ENCODE assay signal across 12 mouse cellular contexts in genomic region chr2:84618914-84619313, GRCm38 (mm10). TPM values are rescaled to one million over a fixed set of nuclear protein-coding genes. Genes with fewer than 3 reads are reported as not detected.
DNase-seq lines count a peak whose midpoint lies in the region; ATAC-seq and TF ChIP-seq lines count a peak whose summit lies in the region.
"Had no signal": no experiment of that assay in that cellular context is flagged by ENCODE, and none has a peak within 500 bp of the region (broad histone marks: within the 10 kb centered on the region; RNA-seq: fewer than 3 reads in every experiment).

No protein-coding gene starts in this region.

- ATAC-seq in heart, embryonic 14.5 days (ENCODE audit: insufficient number of reproducible peaks, insufficient read depth, low FRiP score, low read depth), result no peak
- ATAC-seq in intestine, postnatal 0 days, result peak; percentile 98
- no peak for ATAC-seq in frontal cortex, adult (ENCODE audit: low TSS enrichment)

- H3K27me3 ChIP-seq in heart, embryonic 14.5 days (ENCODE audit: control insufficient read depth, insufficient read depth, low read length), result no peaks in the 10 kb centered on the region
- no peaks in the 10 kb centered on the region for H3K27me3 ChIP-seq in spleen, adult 2 months (ENCODE audit: control insufficient read depth, insufficient read depth, low read length)
- H3K27me3 ChIP-seq in intestine, postnatal 0 days (replicated peaks; ENCODE audit: control insufficient read depth, insufficient read depth, low read length), result no peaks in the 10 kb centered on the region
- no peaks in the 10 kb centered on the region for H3K27me3 ChIP-seq in forebrain, embryonic 10.5 days (ENCODE audit: poor library complexity, severe bottlenecking)
- H3K27me3 ChIP-seq: midbrain, embryonic 13.5 days had no signal

- H3K9ac ChIP-seq in heart, embryonic 14.5 days (ENCODE audit: low read length), result peak overlapping the region; percentile 18; the same call in 1 of the 2 replicates
- no peak overlapping the region for H3K9ac ChIP-seq in intestine, postnatal 0 days (ENCODE audit: low read depth, low read length)
- H3K9ac ChIP-seq: midbrain, embryonic 13.5 days had no signal

- intact Hi-C loops in heart, postnatal 14 days (cut with DNase I), result loop anchor here (2.0 kb wide), 2 partner anchors 14 to 30 kb away; no protein-coding TSS in a partner anchor

- no peak overlapping the region for H3K4me3 ChIP-seq in heart, embryonic 14.5 days (ENCODE audit: control insufficient read depth in 1 of 2, insufficient read depth in 1 of 2, low read depth in 1 of 2, low read length in 2 of 2)
- no peak overlapping the region for H3K4me3 ChIP-seq in spleen, adult 2 months (ENCODE audit: extremely low read depth, insufficient read depth, insufficient read length)
- H3K4me3 ChIP-seq in intestine, postnatal 0 days (ENCODE audit: low read depth, low read length), result no peak overlapping the region
- H3K4me3 ChIP-seq in forebrain, embryonic 10.5 days, result no peak overlapping the region
- H3K4me3 ChIP-seq: midbrain, embryonic 13.5 days had no signal

- TF ChIP-seq CTCF in spleen, adult 2 months (IDR thresholded peaks at IDR 0.05; ENCODE audit: extremely low read depth, insufficient read depth, insufficient read length, insufficient replicate concordance), result no peak
- 0 out of 2 replicates have a peak, but pooled peaks have one; percentile 15 for TF ChIP-seq CTCF in intestine, postnatal 0 days (IDR thresholded peaks at IDR 0.05; ENCODE audit: low read depth)

- H3K36me3 ChIP-seq in heart, embryonic 14.5 days (ENCODE audit: control insufficient read depth, insufficient read depth, low read length), result peaks cover 92% of the 10 kb centered on the region
- H3K36me3 ChIP-seq in spleen, adult 2 months (ENCODE audit: control insufficient read depth, insufficient read depth, low read length), result no peaks in the 10 kb centered on the region; the same call in 1 of the 2 replicates
- H3K36me3 ChIP-seq in intestine, postnatal 0 days (ENCODE audit: control insufficient read depth, insufficient read depth), result peaks cover 53% of the 10 kb centered on the region
- peaks cover 71% of the 10 kb centered on the region for H3K36me3 ChIP-seq in forebrain, embryonic 10.5 days (replicated peaks)

- peaks cover 0 to 30% of the 10 kb centered on the region in 2 experiments; a peak in 2 of 4 replicates for H3K4me1 ChIP-seq in heart, embryonic 14.5 days (ENCODE audit: control insufficient read depth in 2 of 2, insufficient read depth in 2 of 2, low read length in 2 of 2)
- H3K4me1 ChIP-seq in spleen, adult 2 months (ENCODE audit: control insufficient read depth, insufficient read depth, insufficient read length), result peaks cover 11% of the 10 kb centered on the region; the same call in 1 of the 2 replicates
- H3K4me1 ChIP-seq in intestine, postnatal 0 days (replicated peaks; ENCODE audit: control insufficient read depth, insufficient read depth, low read length), result peaks cover 8% of the 10 kb centered on the region; the same call in 1 of the 2 replicates
- H3K4me1 ChIP-seq in forebrain, embryonic 10.5 days, result no peaks in the 10 kb centered on the region
- H3K4me1 ChIP-seq: midbrain, embryonic 13.5 days had no signal

- no peak overlapping the region for H3K4me2 ChIP-seq in heart, embryonic 14.5 days (ENCODE audit: low read length)
- no peak overlapping the region for H3K4me2 ChIP-seq in intestine, postnatal 0 days (replicated peaks; ENCODE audit: low read depth)
- H3K4me2 ChIP-seq: midbrain, embryonic 13.5 days had no signal

- 17% methylated on average over 2 of the region's 2 CpGs for WGBS in heart, embryonic 14.5 days
- WGBS in spleen, adult 2 months, result 80% methylated on average over 2 of the region's 2 CpGs
- 37% methylated on average over 2 of the region's 2 CpGs for WGBS in intestine, postnatal 0 days
- WGBS in forebrain, embryonic 10.5 days, result 91% methylated on average over 2 of the region's 2 CpGs

- peak overlapping the region; percentile 43 to 75 for H3K27ac ChIP-seq in heart, embryonic 14.5 days (replicated peaks in 1 of 2; ENCODE audit: control insufficient read depth in 1 of 2, insufficient read depth in 1 of 2, low read depth in 2 of 2, low read length in 2 of 2)
- peak overlapping the region; percentile 75 for H3K27ac ChIP-seq in spleen, adult 2 months (ENCODE audit: insufficient read depth, low read length)
- H3K27ac ChIP-seq in intestine, postnatal 0 days (ENCODE audit: low read depth, low read length), result peak overlapping the region; percentile 73
- H3K27ac ChIP-seq in forebrain, embryonic 10.5 days, result no peak overlapping the region
- H3K27ac ChIP-seq: midbrain, embryonic 13.5 days had no signal

- H3K9me3 ChIP-seq in heart, embryonic 14.5 days (ENCODE audit: control insufficient read depth, low read length), result no peaks in the 10 kb centered on the region
- H3K9me3 ChIP-seq in intestine, postnatal 0 days (ENCODE audit: control insufficient read depth), result no peaks in the 10 kb centered on the region
- H3K9me3 ChIP-seq in forebrain, embryonic 10.5 days, result no peaks in the 10 kb centered on the region
- H3K9me3 ChIP-seq: midbrain, embryonic 13.5 days had no signal

- no peak for DNase-seq in heart, postnatal 14 days
- DNase-seq in spleen, adult 2 months (ENCODE audit: low read depth in 1 of 2, low spot score in 2 of 2), result no peak
- no peak for DNase-seq in spleen, adult 12 weeks (ENCODE audit: low spot score)
- DNase-seq in cerebellum, adult 8-10 months, result no peak
- DNase-seq in forebrain, embryonic 10.5 days (ENCODE audit: extremely low spot score, low spot score), result no peak
- DNase-seq: cerebellum, adult 11-12 months had no signal

- no peak for TF ChIP-seq POLR2A in spleen, adult 2 months (IDR thresholded peaks at IDR 0.05; ENCODE audit: low read depth, low read length)

RNA-seq across cellular contexts. Expression of gene Ctnnd1, which starts 31.7 kb away (rescaled TPM):
- polyA plus RNA-seq in heart, embryonic 14.5 days (2014; fragmentation: Nextera tagmentation; extraction: Ambion mirVana), result 65.2 and 68.5 TPM in 2 replicates
- total RNA-seq in heart, postnatal 14 days (2021), result 100 to 1,000 TPM in 1 of 2 experiments, 10 to 100 TPM in 1; 92.4 to 107 TPM
- 12.3 and 14.7 TPM in 2 replicates for polyA plus RNA-seq in spleen, adult 2 months (2012; rRNA removed)
- 45.4 and 46.1 TPM in 2 replicates for polyA plus RNA-seq in intestine, postnatal 0 days (2015; fragmentation: Nextera tagmentation; extraction: Ambion mirVana)
- polyA plus RNA-seq in forebrain, embryonic 10.5 days (2016; fragmentation: Nextera tagmentation; extraction: Ambion mirVana), result 40.6 and 43.9 TPM in 2 replicates

RNA-seq across cellular contexts. Expression of gene Btbd18, which starts 40.0 kb away (rescaled TPM):
- polyA plus RNA-seq in heart, embryonic 14.5 days (2014; fragmentation: Nextera tagmentation; extraction: Ambion mirVana), result 0.11 and 0.15 TPM in 2 replicates
- total RNA-seq in heart, postnatal 14 days (2021), result not detected
- not detected in 2 replicates for polyA plus RNA-seq in spleen, adult 2 months (2012; rRNA removed)
- polyA plus RNA-seq in intestine, postnatal 0 days (2015; fragmentation: Nextera tagmentation; extraction: Ambion mirVana), result 0.07 TPM in 1 of 2 replicates, not detected in the other
- polyA plus RNA-seq in forebrain, embryonic 10.5 days (2016; fragmentation: Nextera tagmentation; extraction: Ambion mirVana), result 0.32 and 0.58 TPM in 2 replicates
- total RNA-seq: left cerebral cortex, postnatal 10 days had no signal
- polyA plus RNA-seq: gonadal fat pad, adult 2 months had no signal

RNA-seq across cellular contexts. Expression of gene Selenoh, which starts 51.7 kb away (rescaled TPM):
- 248 and 271 TPM in 2 replicates for polyA plus RNA-seq in heart, embryonic 14.5 days (2014; fragmentation: Nextera tagmentation; extraction: Ambion mirVana)
- 10 to 100 TPM; 31.4 to 32.8 TPM for total RNA-seq in heart, postnatal 14 days (2021)
- polyA plus RNA-seq in spleen, adult 2 months (2012; rRNA removed), result 52.6 and 76.8 TPM in 2 replicates
- 83.4 and 90.7 TPM in 2 replicates for polyA plus RNA-seq in intestine, postnatal 0 days (2015; fragmentation: Nextera tagmentation; extraction: Ambion mirVana)
- polyA plus RNA-seq in forebrain, embryonic 10.5 days (2016; fragmentation: Nextera tagmentation; extraction: Ambion mirVana), result 552 and 592 TPM in 2 replicates

RNA-seq across cellular contexts. Expression of gene Gm28635, which starts 58.9 kb away (rescaled TPM):
- polyA plus RNA-seq in heart, embryonic 14.5 days (2014; fragmentation: Nextera tagmentation; extraction: Ambion mirVana), result not detected in 2 replicates
- 10 to 100 TPM in 1 of 2 experiments, 1 to 10 TPM in 1; 4.3 to 11.7 TPM for total RNA-seq in heart, postnatal 14 days (2021)
- polyA plus RNA-seq in spleen, adult 2 months (2012; rRNA removed), result not detected in 2 replicates
- not detected in 2 replicates for polyA plus RNA-seq in intestine, postnatal 0 days (2015; fragmentation: Nextera tagmentation; extraction: Ambion mirVana)
- polyA plus RNA-seq in forebrain, embryonic 10.5 days (2016; fragmentation: Nextera tagmentation; extraction: Ambion mirVana), result not detected in 2 replicates
- polyA plus RNA-seq: gonadal fat pad, adult 2 months; midbrain, embryonic 13.5 days had no signal

RNA-seq across cellular contexts. Expression of gene Med19, which starts 59.3 kb away (rescaled TPM):
- 26.6 and 28.2 TPM in 2 replicates for polyA plus RNA-seq in heart, embryonic 14.5 days (2014; fragmentation: Nextera tagmentation; extraction: Ambion mirVana)
- total RNA-seq in heart, postnatal 14 days (2021), result 10 to 100 TPM; 13.9 to 15.0 TPM
- polyA plus RNA-seq in spleen, adult 2 months (2012; rRNA removed), result 4.9 and 5.0 TPM in 2 replicates
- 20.6 and 21.0 TPM in 2 replicates for polyA plus RNA-seq in intestine, postnatal 0 days (2015; fragmentation: Nextera tagmentation; extraction: Ambion mirVana)
- 50.1 and 51.5 TPM in 2 replicates for polyA plus RNA-seq in forebrain, embryonic 10.5 days (2016; fragmentation: Nextera tagmentation; extraction: Ambion mirVana)
